ENCODE assay signal across 8 mouse cellular contexts in genomic region chr2:157559858-157560257, GRCm38 (mm10). TPM values are rescaled to one million over a fixed set of nuclear protein-coding genes. Genes with fewer than 3 reads are reported as not detected.
DNase-seq lines count a peak whose midpoint lies in the region; ATAC-seq and TF ChIP-seq lines count a peak whose summit lies in the region.

Gene Nnat (plus strand): TSS chr2:157560078.

- no peaks in the 10 kb centered on the region for H3K27me3 ChIP-seq in forebrain, embryonic 10.5 days (ENCODE audit: poor library complexity, severe bottlenecking)
- H3K27me3 ChIP-seq in stomach, embryonic 16.5 days (ENCODE audit: control insufficient read depth, insufficient read depth, low read length) = no peaks in the 10 kb centered on the region

- peaks cover 55% of the 10 kb centered on the region for H3K9me3 ChIP-seq in forebrain, embryonic 10.5 days
- H3K9me3 ChIP-seq in stomach, embryonic 16.5 days (replicated peaks; ENCODE audit: control insufficient read depth, low read length) = peaks cover 20% of the 10 kb centered on the region

- peak within 1 kb of the TSS; percentile 65 for H3K9ac ChIP-seq in stomach, embryonic 16.5 days (ENCODE audit: low read length)

- peak in 1 of 2 experiments; percentile 49 for DNase-seq in layer of hippocampus, adult 2 months (ENCODE audit: low spot score in 2 of 2)
- DNase-seq in layer of hippocampus, adult 9-10 months (ENCODE audit: low spot score) = no peak
- DNase-seq in adrenal gland, postnatal 36 days = no peak
- DNase-seq in forebrain, embryonic 10.5 days (ENCODE audit: extremely low spot score, low spot score) = peak; percentile 87
- DNase-seq in layer of hippocampus, adult 8-10 months (ENCODE audit: low spot score in 2 of 2) = peak in 1 of 2 experiments; percentile 72
- peak; percentile 19 for DNase-seq in lung, postnatal 14 days
- no peak for DNase-seq in thymus, postnatal 25 days

- no peak for ATAC-seq in stomach, embryonic 16.5 days (ENCODE audit: insufficient read depth, low FRiP score)

- 54% methylated on average over 27 of the region's 27 CpGs for WGBS in forebrain, embryonic 10.5 days
- 48% methylated on average over 27 of the region's 27 CpGs for WGBS in stomach, embryonic 16.5 days

- peak within 1 kb of the TSS; percentile 74 for H3K4me2 ChIP-seq in stomach, embryonic 16.5 days (ENCODE audit: low read depth, low read length)

- no peak for TF ChIP-seq CTCF in layer of hippocampus, adult 2 months (conservative IDR thresholded peaks at IDR 0.05)

- H3K4me1 ChIP-seq in forebrain, embryonic 10.5 days = peaks cover 82% of the 10 kb centered on the region
- peaks cover 15% of the 10 kb centered on the region for H3K4me1 ChIP-seq in stomach, embryonic 16.5 days (ENCODE audit: control insufficient read depth, insufficient read depth, low read length)

- peak within 1 kb of the TSS; percentile 77 for H3K27ac ChIP-seq in layer of hippocampus, adult 2 months
- peak within 1 kb of the TSS; percentile 91 for H3K27ac ChIP-seq in forebrain, embryonic 10.5 days
- H3K27ac ChIP-seq in stomach, embryonic 16.5 days (ENCODE audit: low read length) = peak within 1 kb of the TSS; percentile 17; the same call in 1 of the 2 replicates

- peaks cover 86% of the 10 kb centered on the region for H3K36me3 ChIP-seq in forebrain, embryonic 10.5 days (replicated peaks)
- H3K36me3 ChIP-seq in stomach, embryonic 16.5 days (ENCODE audit: control insufficient read depth, insufficient read depth, low read length) = peaks cover 34% of the 10 kb centered on the region

- H3K4me3 ChIP-seq in layer of hippocampus, adult 2 months = peak within 1 kb of the TSS; percentile 59
- H3K4me3 ChIP-seq in forebrain, embryonic 10.5 days = peak within 1 kb of the TSS; percentile 69
- H3K4me3 ChIP-seq in stomach, embryonic 16.5 days (replicated peaks; ENCODE audit: low read length) = peak within 1 kb of the TSS; percentile 50

RNA-seq across cellular contexts. Expression of gene Nnat, which starts in this region (rescaled TPM):
- 100 to 1,000 TPM; 437 to 558 TPM for total RNA-seq in layer of hippocampus, adult 2 months (2021)
- total RNA-seq in adrenal gland, postnatal 36 days (2021) = 10 to 100 TPM; 50.0 to 97.9 TPM
- polyA plus RNA-seq in forebrain, embryonic 10.5 days (2016; fragmentation: Nextera tagmentation; extraction: Ambion mirVana) = 1,904 and 2,173 TPM in 2 replicates
- total RNA-seq in layer of hippocampus, adult 8-10 months (2022) = 100 to 1,000 TPM; 458 to 613 (median 542) TPM
- 268 and 304 TPM in 2 replicates for polyA plus RNA-seq in stomach, embryonic 16.5 days (2015; fragmentation: Nextera tagmentation; extraction: Ambion mirVana)

Comparison
In these comparisons a context has a peak if more than half of its experiments do, and no peak if none do; other contexts are left out.
1. RNA of gene Nnat (total RNA-seq): 437 to 558 TPM in layer of hippocampus, adult 2 months and 458 to 613 TPM in layer of hippocampus, adult 8-10 months; 50.0 to 97.9 TPM in adrenal gland, postnatal 36 days; every median in the first group is over 4 times any median in the second.
2. DNase-seq: peak in forebrain, embryonic 10.5 days (single experiment) and lung, postnatal 14 days (single experiment); none in layer of hippocampus, adult 9-10 months (single experiment), adrenal gland, postnatal 36 days (0 of 2) and thymus, postnatal 25 days (single experiment).
3. H3K27ac ChIP-seq: peak in every context shown above with its lines; median percentile 91 in forebrain, embryonic 10.5 days; 77 in layer of hippocampus, adult 2 months; 17 in stomach, embryonic 16.5 days.
4. Peak in every context shown above with its lines, with median percentiles within 50 percentile points of each other: H3K4me3 ChIP-seq.